30 mouse cellular contexts compared by ENCODE assay signal in genomic region chr5:30276361-30276760, GRCm38 (mm10). TPM values are rescaled to one million over a fixed set of nuclear protein-coding genes. Genes with fewer than 3 reads are reported as not detected.
DNase-seq lines count a peak whose midpoint lies in the region; ATAC-seq and TF ChIP-seq lines count a peak whose summit lies in the region.
"Had no signal": no experiment of that assay in that cellular context is flagged by ENCODE, and none has a peak within 500 bp of the region (broad histone marks: within the 10 kb centered on the region; RNA-seq: fewer than 3 reads in every experiment).

No protein-coding gene starts in this region.

- no peak overlapping the region for H3K4me2 ChIP-seq in liver, embryonic 11.5 days
- H3K4me2 ChIP-seq: embryonic facial prominence, embryonic 15.5 days; forebrain, embryonic 13.5 days; heart, embryonic 11.5 days; hindbrain, embryonic 12.5 days; intestine, embryonic 15.5 days; liver, embryonic 15.5 days; lung, embryonic 14.5 days had no signal

- peak overlapping the region; percentile 55 for H3K27ac ChIP-seq in thymus, adult 2 months (ENCODE audit: control insufficient read depth, insufficient read depth, low read length)
- no peak overlapping the region for H3K27ac ChIP-seq in liver, embryonic 11.5 days (ENCODE audit: low read depth, low read length)
- H3K27ac ChIP-seq: embryonic facial prominence, embryonic 10.5 days; embryonic facial prominence, embryonic 15.5 days; forebrain, embryonic 13.5 days; hindbrain, embryonic 12.5 days; hindbrain, postnatal 0 days; intestine, embryonic 15.5 days; liver, embryonic 15.5 days; midbrain, embryonic 10.5 days; stomach, postnatal 0 days had no signal

- intact Hi-C loops in gastrocnemius, postnatal 14 days (cut with DNase I; ENCODE audit: low total_unique reads), result no loop called here

- H3K36me3 ChIP-seq in thymus, adult 2 months (ENCODE audit: control insufficient read depth, insufficient read depth, low read length), result no peaks in the 10 kb centered on the region
- no peaks in the 10 kb centered on the region for H3K36me3 ChIP-seq in liver, embryonic 11.5 days (ENCODE audit: control insufficient read depth, insufficient read depth, low read length)
- H3K36me3 ChIP-seq: embryonic facial prominence, embryonic 10.5 days; embryonic facial prominence, embryonic 15.5 days; hindbrain, embryonic 12.5 days; intestine, embryonic 15.5 days; midbrain, embryonic 10.5 days had no signal

- TF ChIP-seq POLR2A in thymus, adult 2 months (IDR thresholded peaks at IDR 0.05; ENCODE audit: control insufficient read depth, extremely low read depth, insufficient read depth, low read length, poor library complexity), result no peak

- H3K4me1 ChIP-seq in thymus, adult 2 months (replicated peaks; ENCODE audit: control insufficient read depth, insufficient read depth, low read length), result peaks cover 26% of the 10 kb centered on the region
- no peaks in the 10 kb centered on the region for H3K4me1 ChIP-seq in liver, embryonic 11.5 days (replicated peaks; ENCODE audit: control insufficient read depth, insufficient read depth, low read length)
- H3K4me1 ChIP-seq: liver, embryonic 15.5 days had no signal

- no peak overlapping the region for H3K4me3 ChIP-seq in thymus, adult 2 months (ENCODE audit: control insufficient read depth, insufficient read depth, low read length)
- H3K4me3 ChIP-seq in liver, embryonic 11.5 days (ENCODE audit: low read depth, low read length), result no peak overlapping the region
- H3K4me3 ChIP-seq: embryonic facial prominence, embryonic 10.5 days; embryonic facial prominence, embryonic 15.5 days; forebrain, embryonic 13.5 days; hindbrain, embryonic 12.5 days; intestine, embryonic 15.5 days; liver, embryonic 15.5 days; midbrain, embryonic 10.5 days had no signal

- H3K27me3 ChIP-seq in thymus, adult 2 months (ENCODE audit: control insufficient read depth, insufficient read depth, low read length), result peaks cover 3% of the 10 kb centered on the region; the same call in 1 of the 2 replicates
- H3K27me3 ChIP-seq in liver, embryonic 11.5 days (replicated peaks; ENCODE audit: control insufficient read depth, insufficient read depth, low read length), result peaks cover 6% of the 10 kb centered on the region
- H3K27me3 ChIP-seq: embryonic facial prominence, embryonic 15.5 days; forebrain, embryonic 13.5 days; hindbrain, embryonic 12.5 days; intestine, embryonic 15.5 days had no signal

- peak; percentile 29 to 37 for DNase-seq in cerebellum, adult 18-20 months
- DNase-seq in thymus, adult 18-20 months, result peak; percentile 18 to 45
- no peak for DNase-seq in thymus, postnatal 4 days
- peak; percentile 26 for DNase-seq in thymus, adult 2 months
- no peak for DNase-seq in liver, embryonic 11.5 days (ENCODE audit: low spot score)
- DNase-seq in right cerebral cortex, postnatal 25 days, result no peak
- DNase-seq in gastrocnemius, postnatal 14 days, result no peak
- DNase-seq: adrenal gland, postnatal 25 days; gastrocnemius, postnatal 25 days; heart, adult 11 months; heart, postnatal 36 days; kidney, adult 2 months; layer of hippocampus, postnatal 36 days; liver; lung, embryonic 14.5 days; right cerebral cortex, adult 18-20 months; right cerebral cortex, postnatal 4 days had no signal

- no peaks in the 10 kb centered on the region for H3K9me3 ChIP-seq in liver, embryonic 11.5 days (ENCODE audit: control insufficient read depth, low read length)
- H3K9me3 ChIP-seq: embryonic facial prominence, embryonic 10.5 days; embryonic facial prominence, embryonic 15.5 days; forebrain, embryonic 13.5 days; G1E; hindbrain, embryonic 12.5 days; intestine, embryonic 15.5 days; liver, embryonic 15.5 days; midbrain, embryonic 10.5 days had no signal

- no peak overlapping the region for H3K9ac ChIP-seq in liver, embryonic 11.5 days (ENCODE audit: low read depth, low read length)
- H3K9ac ChIP-seq: embryonic facial prominence, embryonic 15.5 days; forebrain, embryonic 13.5 days; hindbrain, embryonic 12.5 days; intestine, embryonic 15.5 days; liver, embryonic 15.5 days; lung, embryonic 14.5 days had no signal

- 85% methylated on average over 2 of the region's 2 CpGs for WGBS in thymus, adult 2 months
- WGBS in liver, embryonic 11.5 days, result 91% methylated on average over 2 of the region's 2 CpGs

- no peak for ATAC-seq in cerebellum, adult (ENCODE audit: insufficient number of reproducible peaks, low FRiP score, low TSS enrichment)
- ATAC-seq in liver, embryonic 11.5 days (replicated peaks; ENCODE audit: low FRiP score), result no peak
- ATAC-seq: forebrain, embryonic 13.5 days; hindbrain, postnatal 0 days; intestine, embryonic 15.5 days; midbrain, embryonic 16.5 days had no signal

- TF ChIP-seq CTCF in thymus, adult 2 months (IDR thresholded peaks at IDR 0.05; ENCODE audit: borderline replicate concordance, control insufficient read depth, extremely low read depth, insufficient read depth, low read length, poor library complexity), result no peak

RNA-seq across cellular contexts. Expression of gene Drc1, which starts 4.8 kb away (rescaled TPM):
- polyA plus RNA-seq in thymus, adult 2 months (2012; rRNA removed), result 1.1 and 1.4 TPM in 2 replicates
- polyA plus RNA-seq in liver, embryonic 11.5 days (2014; fragmentation: Nextera tagmentation; extraction: Ambion mirVana), result 1.6 and 1.7 TPM in 2 replicates
- total RNA-seq in gastrocnemius, postnatal 14 days (2021), result under 1 TPM in 1 of 2 experiments, not detected in 1; 0.29 TPM
- total RNA-seq: G1E; gastrocnemius, postnatal 25 days had no signal
- polyA plus RNA-seq: G1E had no signal

RNA-seq across cellular contexts. Expression of gene Selenoi, which starts 44.0 kb away (rescaled TPM):
- polyA plus RNA-seq in thymus, adult 2 months (2012; rRNA removed), result 32.2 and 33.4 TPM in 2 replicates
- polyA plus RNA-seq in liver, embryonic 11.5 days (2014; fragmentation: Nextera tagmentation; extraction: Ambion mirVana), result 28.2 and 31.3 TPM in 2 replicates
- total RNA-seq in gastrocnemius, postnatal 14 days (2021), result 10 to 100 TPM in 1 of 2 experiments, 1 to 10 TPM in 1; 9.0 to 11.2 TPM

Comparison
In these comparisons a context has a peak if more than half of its experiments do, and no peak if none do; other contexts are left out.
1. DNase-seq: peak in cerebellum, adult 18-20 months (2 of 2), thymus, adult 18-20 months (2 of 2) and thymus, adult 2 months (single experiment); none in thymus, postnatal 4 days (single experiment), liver, embryonic 11.5 days (single experiment), right cerebral cortex, postnatal 25 days (single experiment) and gastrocnemius, postnatal 14 days (single experiment).